Mouse (Mus musculus) natural killer cell, adult 2 months (primary cell): ENCODE measurements at regions not wholly inside any gene's neighbourhood (a gene's known extent, or its start where the extent isn't known, plus 50 kb on each side); places are given as distances from the start of the nearest gene placed in this dataset.

ENCODE experiments used
- DNase-seq, 2 experiments: peaks; one replicate each; pipeline ENCODE4 v3.0.0; 2022; ENCODE audit warnings: low spot score in 2 of 2

DNA sequence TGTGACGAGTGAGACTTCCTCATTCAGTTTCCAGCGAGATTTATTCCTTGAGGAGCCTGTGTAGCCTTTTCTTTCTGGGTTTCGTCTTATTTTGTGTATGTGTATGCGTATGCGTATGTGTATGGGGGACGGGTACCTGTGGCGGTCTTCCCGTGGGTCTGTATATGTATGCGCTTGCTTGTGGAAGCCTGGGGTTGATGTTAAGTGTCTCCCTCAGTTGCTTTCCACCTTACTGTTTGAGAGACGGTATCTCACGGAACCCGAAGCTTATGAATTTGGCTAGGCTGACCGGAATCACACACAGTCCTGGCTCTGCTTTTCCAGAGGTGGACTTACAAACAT is 87.1 kb downstream of the Ankrd50 start:
- no peak for DNase-seq

DNA sequence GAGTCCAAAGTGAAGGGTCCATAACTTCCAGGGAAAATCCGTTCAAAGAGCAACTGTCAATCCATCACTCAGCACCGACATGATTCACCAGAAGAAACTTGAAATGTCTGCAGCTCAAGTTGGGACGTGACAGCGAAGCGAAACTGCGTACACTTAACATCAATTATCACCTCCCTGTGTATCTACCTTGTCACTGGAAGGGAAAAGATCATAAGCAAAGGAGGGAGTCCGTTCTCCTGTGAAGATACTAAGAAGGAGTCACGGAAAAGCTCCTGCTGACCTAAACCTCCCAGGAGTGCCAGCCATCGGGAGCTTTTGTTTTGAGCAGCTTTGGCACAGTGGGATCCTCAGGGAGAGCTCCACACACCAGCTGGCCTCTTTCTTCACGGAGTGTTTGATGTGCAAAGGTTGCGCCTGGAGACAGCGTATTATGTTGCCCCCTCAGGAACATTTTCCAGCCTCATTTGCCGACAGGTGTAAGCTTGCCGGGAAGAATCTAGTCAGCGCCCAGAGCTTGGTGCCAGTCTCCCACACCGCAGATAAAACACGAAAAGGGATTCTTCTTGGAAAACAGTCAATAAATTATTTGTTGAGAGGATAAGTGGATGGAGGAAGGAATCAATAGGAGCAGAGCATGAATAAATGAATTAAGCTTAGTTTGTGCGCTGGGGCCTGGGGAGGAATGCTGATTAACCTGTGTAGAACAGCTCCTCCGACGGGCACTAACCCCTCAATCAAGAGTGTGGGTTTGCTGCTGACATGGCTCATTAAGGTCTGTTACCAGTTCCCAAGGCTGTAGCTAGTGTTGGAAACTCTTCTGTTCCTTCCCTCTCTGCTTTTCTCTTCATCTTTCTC is 87.7 kb downstream of the Ankrd50 start:
- no peak for DNase-seq

DNA sequence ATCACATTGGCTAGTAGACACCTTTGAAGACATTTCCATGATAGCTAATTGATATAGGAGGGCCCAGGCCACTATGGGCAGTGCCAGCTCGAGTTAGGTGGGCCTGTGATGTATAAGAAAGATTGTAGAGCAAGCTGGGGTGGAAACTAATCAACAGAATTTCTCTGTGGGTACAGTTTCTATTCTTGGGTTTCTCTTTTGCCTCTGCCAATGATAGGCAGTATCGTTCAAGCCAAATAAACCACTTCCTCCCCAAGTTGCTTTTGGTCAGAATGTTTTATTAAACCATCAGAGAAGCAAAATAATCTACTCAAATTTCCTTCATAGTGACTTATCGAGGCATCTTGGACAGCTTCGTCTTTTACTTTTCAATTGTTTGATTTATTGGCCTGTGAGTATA is 90.3 kb downstream of the Ankrd50 start:
- DNase-seq, result no peak

DNA sequence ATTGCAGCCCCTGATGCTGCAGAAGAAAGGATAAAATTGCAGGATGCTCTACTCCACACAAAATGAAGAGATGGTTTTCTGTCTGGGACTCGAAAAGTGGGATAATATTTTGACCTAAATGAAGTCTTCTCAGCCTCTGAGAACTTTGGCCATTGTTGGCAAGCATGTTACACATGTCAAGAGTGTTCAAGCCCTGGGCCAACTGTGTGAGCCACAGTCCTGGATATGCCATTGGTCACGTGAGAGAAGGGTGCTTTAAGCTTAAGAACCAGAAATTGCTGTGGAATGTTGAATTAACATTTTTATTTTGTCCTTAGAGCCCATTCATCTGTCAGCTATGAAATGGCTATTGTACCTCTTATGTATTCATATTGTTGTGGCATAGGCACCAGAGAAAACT is 95.0 kb downstream of the Ankrd50 start:
- no peak for DNase-seq

DNA sequence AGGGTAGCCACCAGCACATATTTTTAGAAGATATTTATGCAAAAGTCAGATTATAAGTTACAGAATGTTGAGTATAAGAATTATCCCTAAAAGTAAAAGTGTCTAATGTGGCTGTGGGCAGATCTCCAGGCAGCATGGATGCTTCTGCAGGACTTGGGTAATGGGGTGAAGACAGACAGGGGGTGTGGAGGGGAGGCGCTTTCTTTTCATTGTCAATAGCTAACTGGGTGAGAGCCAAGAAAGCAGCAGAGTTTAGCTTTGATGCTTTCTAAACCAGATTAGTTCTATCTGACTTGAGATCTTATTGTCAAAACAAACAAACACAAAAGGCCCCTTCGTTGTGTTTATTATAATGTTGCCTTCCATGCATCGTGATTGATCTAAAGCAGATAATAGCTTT is 95.7 kb downstream of the Ankrd50 start:
- DNase-seq, result no peak

DNA sequence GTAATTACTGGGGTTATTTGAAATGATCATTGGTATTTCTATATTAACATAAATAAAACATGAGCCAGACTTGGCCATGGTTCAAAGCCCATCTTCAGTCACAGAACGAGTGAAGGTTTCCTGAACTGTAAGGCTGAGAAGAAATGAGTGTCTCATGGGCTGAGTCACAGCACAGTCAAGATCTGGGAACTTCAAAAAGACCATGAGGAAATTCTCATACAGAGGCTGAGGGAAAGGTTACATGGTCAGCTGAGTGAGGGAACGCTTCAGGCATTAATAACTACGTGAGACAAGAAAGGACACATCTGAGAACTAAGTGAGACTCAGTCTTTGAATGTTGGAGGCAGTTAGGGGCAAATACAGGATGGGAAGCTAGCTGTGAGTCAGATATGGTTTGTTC is 101.9 kb downstream of the Ankrd50 start:
- DNase-seq, result no peak

DNA sequence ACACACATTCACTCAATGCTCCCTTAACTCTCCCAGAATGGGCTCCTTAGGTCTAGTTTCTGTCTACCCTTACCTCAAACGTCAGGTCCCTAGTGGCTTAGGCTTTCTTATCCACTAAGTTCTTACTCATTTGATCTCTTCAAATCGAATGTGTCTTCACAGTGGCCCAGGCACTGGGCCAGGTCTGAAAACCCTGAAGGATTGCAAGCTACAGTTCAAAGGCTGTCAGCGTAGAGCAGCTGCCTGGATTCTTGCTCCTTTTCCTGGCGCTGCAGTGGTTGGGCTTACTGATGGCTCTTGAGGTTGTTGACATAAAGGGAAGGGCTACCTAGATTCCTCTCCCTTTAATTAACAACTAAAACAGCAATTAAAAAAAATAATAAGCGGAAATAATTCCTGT is 103.0 kb downstream of the Ankrd50 start:
- DNase-seq, result no peak

DNA sequence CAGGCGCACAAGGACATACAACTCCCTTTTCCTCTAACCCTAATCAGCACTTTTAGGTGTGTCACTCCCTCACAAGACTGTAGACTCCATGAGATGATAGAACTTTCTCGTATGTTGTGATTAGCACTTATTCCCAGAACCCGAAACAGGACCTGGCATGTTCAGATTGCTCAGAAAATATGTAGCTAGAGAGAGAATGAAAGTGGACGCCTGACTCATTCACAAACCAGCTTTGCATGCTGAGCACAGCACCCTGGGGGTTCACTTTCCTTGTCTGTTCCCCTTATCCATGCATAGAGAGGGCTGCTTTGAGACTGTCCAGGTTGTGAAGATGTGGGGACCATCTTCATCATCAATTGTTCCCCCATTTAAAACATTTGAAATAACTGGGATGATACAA is 111.0 kb downstream of the Ankrd50 start:
- DNase-seq, result no peak

DNA sequence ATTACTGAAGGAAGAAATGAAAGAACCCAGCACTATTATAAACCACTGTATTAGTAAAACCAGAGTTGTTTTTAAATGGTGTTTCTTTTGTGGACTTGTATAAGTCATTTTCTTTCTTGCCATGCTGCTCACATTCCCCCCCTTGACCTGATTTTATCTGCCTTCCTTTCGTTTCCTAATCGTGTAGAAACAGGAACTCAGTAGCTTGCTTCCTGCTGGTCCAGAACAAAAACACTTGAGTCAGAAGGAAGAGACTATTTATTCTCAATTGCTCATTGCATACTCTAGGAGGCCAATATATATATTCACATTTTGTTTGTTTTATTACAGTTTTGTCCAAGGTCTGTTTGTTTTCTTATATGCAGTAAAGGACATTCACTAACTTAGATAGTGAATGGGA is 112.9 kb downstream of the Ankrd50 start:
- no peak for DNase-seq

DNA sequence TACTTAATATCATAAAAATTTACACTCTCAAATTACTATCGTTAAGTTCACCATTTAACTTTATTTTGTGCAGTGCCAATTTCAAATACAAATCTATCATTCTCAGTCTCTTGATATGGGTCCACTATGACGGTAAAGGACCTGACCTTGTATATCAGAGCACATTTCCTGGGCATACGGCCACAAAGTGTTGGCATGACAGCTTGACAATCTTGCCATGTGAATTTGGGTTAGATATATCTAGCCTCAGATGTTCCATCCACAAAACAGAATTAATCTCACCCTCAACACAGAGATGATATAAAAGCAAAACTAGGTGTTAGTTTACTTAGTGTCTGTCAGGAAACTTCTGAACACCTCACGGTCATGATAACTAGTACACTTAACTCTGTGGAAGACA is 120.8 kb downstream of the Ankrd50 start:
- DNase-seq, result no peak

DNA sequence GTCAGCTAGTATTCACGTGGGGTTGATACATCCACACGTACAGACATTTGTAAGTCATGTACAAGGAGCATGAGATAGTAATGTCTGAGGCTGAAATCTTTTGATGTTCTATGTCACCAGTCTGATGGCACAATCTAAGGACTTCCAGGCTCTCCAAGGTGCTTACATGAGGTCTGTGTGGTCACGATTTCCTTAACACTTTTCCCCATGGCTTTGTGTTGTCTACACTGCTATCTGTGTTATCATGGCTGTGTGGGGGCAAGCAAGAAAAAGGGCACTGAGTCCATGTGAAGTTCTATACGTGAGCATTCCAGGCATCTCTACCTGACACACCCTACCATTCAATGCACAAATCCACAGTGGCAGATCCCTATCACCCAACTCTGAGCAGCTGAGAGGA is 123.2 kb downstream of the Ankrd50 start:
- DNase-seq, result no peak

DNA sequence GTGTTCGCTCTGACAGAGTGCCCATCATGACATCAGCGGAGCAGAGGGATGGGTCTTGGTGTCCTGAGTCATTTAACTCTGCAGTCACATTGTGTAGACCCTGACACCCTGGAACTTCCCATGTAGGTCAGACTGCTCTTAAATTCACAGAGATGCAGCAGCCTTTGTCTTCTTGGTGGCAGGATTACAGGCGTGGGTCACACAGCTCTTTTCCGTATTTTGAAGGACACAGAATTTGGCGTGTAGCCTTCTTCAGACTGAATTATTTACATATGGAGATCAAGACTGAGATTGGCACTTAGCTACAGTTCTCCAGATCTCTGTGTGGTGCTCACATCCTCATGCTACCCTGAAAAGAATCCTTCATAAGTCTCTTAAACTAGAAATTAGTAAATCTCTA is 123.7 kb downstream of the Ankrd50 start:
- no peak for DNase-seq

DNA sequence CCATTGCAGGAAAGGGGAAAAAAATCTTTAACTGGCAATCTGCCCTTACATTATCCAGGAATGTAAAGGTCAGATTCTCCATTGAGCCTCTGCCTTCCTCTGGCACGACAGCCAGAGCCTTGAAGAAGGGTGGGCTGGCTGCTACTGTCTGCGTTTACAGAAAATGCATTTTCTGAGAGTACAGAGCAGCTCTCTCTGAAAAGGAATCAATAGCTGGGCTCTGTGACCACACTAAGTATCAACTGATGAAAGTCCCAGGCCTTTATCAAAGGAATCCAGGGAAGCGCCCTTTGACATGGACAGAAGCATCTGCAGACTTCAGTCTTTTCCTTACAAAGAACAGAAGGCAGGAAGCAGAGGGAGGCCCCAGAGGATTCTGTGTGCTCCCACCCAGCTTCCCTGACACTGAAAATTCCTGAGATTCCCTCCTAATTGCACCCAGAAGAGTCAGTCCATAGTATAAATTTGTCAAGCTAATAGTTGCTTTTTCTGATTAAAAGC is 124.2 kb downstream of the Ankrd50 start:
- DNase-seq, result no peak

DNA sequence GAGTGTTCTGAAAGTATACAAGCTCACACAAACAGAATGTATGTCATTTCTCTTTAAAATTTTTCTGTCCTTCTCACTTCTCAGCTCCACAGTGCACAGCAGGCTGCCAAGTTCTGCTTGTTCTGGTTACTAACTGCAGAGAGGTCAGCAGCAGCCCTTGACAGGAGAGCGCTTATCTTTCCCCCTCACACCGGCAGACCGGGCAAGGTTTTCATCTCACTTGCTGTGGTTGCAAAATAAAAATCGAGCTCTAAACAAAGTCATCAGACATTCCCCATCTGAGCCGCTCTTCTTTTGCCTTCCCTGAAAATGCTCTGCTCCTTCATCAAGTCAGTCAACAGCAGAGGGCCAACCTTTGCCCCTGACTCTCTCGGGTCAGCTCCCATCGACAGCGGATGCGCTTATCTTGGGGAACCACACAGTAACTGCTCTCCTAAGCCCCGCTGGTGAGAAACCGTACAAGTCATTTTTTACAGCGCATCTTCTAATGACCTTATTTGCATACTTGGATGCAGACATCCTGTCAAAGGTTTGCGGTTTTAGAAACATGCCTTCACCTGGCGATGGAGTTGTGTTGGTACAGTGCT is 126.6 kb downstream of the Ankrd50 start:
- DNase-seq, result no peak

DNA sequence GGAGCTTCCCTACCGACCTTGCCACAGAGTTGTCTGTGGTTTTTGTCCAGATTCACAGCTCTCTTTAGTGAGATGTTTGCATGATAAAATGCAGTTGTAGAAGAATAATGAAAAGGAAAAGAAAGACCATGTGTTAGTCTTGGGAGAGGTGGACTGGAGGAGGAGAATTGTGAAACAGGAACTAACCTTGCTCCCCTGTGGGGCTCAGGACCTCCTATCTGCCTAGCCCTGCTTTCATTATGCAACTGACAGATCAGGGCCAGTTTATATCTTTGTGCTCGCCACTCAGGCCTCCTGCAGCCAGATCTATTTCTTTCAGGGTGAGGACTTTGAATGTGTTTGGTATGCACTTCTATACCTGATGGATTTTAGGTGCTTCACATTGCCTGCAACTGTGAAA is 140.4 kb downstream of the Ankrd50 start:
- no peak for DNase-seq

DNA sequence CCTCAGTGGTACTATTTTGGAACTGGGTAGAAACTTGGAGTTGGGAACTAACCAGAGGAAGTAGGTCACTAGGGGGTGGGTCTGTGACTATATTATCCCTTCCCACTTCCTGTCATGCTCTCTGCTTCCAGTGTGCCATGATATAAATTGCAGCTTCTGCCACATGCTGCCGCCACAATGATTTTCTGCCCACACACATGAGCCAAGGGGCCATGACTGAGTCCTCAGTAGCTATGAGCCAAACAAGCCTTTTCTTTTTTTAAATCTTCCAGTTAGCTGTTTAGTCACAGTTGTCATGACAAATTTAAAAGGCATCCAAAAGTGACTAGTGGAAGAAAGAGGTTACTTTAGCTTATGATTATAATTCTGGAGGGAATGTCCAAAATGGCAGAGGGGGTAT is 143.0 kb downstream of the Ankrd50 start:
- no peak for DNase-seq

DNA sequence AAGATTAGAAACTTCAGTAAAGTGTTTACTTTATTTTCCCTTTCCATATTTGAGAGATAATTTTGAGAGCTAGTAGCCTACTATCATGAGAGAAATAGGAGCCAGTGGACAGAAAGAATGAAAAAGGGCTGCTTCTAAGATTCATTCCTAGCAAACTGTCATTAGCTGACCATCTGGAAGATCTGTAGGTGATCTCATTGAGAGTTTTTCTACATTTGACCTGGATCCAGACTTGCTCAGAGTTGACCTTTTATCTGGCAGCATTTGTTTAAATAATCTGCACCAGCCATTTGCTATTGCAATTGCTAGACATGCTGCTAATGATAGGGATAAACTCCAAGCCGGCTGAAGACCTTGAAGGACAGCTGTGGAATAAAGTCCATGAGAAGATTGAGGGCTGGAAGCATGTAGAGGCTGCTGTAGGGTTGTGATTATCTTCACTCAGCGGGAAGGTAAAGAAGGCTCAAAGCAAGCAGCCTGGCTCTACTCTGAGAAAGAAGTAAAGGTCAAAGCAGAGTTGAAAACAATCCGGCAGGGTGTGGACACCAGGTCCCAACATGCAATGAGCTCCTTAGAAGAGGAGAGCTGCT is 151.2 kb downstream of the Ankrd50 start:
- no peak for DNase-seq

DNA sequence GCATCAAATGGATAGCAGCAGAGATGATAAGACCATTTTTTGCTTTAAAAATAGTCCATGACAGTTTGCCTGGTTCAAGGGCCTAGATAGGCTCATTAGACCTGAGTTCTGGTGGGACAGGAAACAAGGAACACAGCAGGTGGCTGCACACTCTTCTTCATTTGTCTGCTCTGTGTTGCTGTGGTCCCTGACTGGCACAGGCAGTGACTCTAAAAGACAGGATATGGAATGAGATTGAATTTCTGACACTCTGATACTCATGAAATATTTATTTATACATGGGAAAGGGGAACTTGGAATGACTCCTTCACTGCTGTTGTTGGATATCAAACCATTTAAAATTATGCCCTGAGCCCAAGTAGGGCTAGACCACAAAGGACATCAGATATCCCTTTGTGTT is 153.5 kb downstream of the Ankrd50 start:
- no peak for DNase-seq

DNA sequence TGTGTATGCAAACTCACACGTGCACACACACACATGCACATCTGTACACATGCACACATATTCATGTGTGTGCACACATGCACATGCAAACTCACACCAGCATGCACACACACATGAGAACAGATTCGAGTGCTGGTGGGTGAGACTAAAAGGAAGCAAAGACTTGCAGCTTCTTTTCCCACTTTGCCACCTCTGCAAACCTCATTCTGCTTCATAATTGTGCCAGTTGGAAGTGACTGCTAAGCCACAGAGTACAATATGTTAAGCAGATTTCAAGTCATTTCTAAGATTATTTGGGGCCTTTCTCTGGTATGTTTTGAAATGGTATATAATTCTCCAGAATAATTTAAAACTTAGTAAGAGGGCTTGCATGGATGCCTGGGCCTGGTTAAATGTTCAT is 157.4 kb downstream of the Ankrd50 start:
- DNase-seq, result no peak

DNA sequence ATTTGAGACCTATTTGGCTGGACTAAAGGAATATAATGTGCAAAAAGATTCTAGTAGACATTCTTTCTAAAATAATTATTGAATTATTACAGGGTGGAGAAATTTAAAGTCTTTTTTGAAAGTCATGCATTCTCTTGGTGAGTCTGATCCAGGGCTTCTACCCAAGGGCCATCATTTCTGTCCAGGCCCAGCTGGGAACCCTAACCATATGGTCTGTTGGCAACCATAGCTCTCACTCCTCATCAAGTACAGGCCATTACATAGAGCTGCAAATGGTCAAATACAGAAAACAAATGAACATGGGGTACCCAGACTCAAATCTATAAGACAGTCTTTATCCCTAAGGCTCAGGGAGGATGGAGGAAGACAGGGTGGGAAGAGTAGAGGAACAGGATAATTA is 158.4 kb downstream of the Ankrd50 start:
- no peak for DNase-seq

DNA sequence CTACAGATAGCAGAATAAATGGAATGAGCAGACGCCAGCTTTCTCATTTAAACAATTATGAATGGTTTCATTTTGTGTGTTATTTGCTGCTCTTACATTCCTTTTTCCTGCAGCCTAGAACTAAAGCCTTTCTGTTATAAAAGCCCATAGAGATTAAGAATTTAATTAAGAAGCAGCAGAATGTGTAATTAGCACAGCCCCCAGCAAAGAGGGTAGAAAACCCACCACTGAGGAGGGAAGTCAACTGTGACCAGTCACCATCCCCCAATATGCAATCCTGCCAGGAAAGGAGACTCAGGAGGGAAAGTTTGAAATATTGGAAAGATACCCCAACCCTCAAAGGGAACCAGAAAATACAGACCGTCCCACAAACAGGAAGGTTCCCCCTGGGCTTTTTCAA is 160.0 kb downstream of the Ankrd50 start:
- DNase-seq, result no peak

DNA sequence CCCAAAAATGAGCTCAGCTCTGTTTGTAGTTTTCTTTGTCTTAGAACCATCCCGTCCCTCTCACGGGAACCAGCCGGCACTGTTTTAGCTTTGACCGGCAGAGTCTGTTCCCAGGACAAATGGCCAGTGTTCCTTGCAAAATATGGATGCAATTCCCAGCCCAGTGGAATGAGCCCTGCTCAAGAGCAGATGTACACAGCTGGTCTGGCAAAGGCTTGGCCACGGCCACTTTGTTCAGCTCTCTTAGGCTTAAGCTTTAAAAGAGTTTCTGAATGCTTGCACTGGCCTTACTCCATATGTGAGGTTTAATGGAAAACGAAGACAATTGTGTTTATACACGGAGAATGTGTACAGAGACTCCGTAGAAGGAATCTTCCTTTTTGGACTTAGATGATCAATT is 162.2 kb downstream of the Ankrd50 start:
- no peak for DNase-seq

DNA sequence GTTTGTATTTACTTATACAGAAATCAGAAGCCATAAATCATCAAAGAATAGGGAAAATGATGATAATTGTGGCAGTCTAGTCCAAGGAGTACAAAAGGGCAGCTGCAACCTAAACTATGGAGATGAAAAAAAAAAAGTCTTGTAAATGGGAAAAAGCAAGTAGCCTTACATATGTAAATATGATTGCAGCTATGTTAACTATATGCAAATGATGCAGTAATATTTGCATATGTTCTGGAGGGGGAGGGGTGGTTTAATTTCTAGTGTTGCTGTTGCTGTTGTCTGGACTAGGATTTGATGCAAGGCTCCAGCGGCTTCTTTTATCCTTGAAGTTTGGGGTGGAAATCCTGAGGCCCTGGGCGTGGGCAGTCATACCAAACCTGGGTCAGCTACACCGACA is 163.0 kb downstream of the Ankrd50 start:
- DNase-seq, result no peak
